Mouse (Mus musculus): Measurements from ENCODE around the gene Ctnna2.

DNA sequence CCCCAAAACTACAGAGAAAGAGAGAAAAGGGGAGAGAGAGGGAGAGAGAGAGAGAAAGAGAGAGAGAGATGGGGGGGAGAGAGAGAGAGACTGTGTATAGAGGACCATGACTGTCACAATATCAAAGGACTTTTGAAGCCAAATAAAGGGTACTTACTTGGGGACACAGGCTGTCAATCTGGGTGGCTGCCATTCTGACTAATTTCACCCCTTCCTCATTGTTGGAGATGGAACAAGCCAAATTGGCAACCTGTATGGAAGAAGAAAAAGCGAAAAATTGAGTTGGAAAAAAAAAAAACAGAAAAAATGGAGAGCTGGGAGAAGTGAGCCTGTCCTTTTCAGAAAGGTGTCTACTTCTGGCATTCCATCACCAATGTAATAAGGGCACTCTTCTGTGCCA is 997.8 kb downstream of the Ctnna2 start:
- no peak for TF ChIP-seq GATA1 (IDR thresholded peaks at IDR 0.05; ENCODE audit: low read length)
- TF ChIP-seq TAL1 (IDR thresholded peaks at IDR 0.05; ENCODE audit: low read length), result no peak

Data from erythroblast, embryonic 14.5 days (primary cell).